Mouse (Mus musculus) lung, adult 2 months (tissue): ENCODE results near the gene Zswim3.

ENCODE experiments used
- CTCF ChIP-seq: fragments of 200-500 bp; IDR thresholded peaks from 2 replicates; pipeline ENCODE4 v1.5.1; 2011; ENCODE audit warnings: mild to moderate bottlenecking, low read length, control low read depth; ENCODE audit not compliant: insufficient read depth
- POLR2A ChIP-seq: fragments of 200-500 bp; IDR thresholded peaks from 2 replicates; pipeline ENCODE4 v1.6.1; 2011; ENCODE audit warnings: low read depth, mild to moderate bottlenecking, control low read depth, low read length, borderline replicate concordance; ENCODE audit errors: extremely low read depth

GRCm38 (mm10) chr2:164781876-164782275 is 23.0 kb upstream of the Zswim3 start:
- TF ChIP-seq CTCF (no peak), POLR2A (no peak)
